Mouse (Mus musculus) neutrophil, adult 5-6 weeks (primary cell): ENCODE data around the gene Hist2h3b. TPM values are rescaled to one million over a fixed set of nuclear protein-coding genes. Genes with fewer than 3 reads are reported as not detected.

Experiments
- ATAC-seq: fragments of 151-379, 151-347 bp; 2 replicates; pipeline ENCODE4 v1.8.0; 2017; ENCODE audit warnings: mild to moderate bottlenecking, moderate TSS enrichment; ENCODE audit not compliant: insufficient number of reproducible peaks, poor library complexity, low FRiP score, severe bottlenecking; ENCODE audit errors: extremely low read depth
- total RNA-seq: library from RNA; stranded (forward); fragments of 200-1000 nt; gene quantifications from 2 replicates; pipeline ENCODE4 v1.2.3, GENCODE M21; 2017

The Hist2h3b gene
- total RNA-seq, 1 experiment from 2014 or later, result 18.0 TPM

GRCm38 (mm10) chr3:96237904-96238511, 30.4 kb upstream of the Hist2h3b start:
- no peak for ATAC-seq

DNA sequence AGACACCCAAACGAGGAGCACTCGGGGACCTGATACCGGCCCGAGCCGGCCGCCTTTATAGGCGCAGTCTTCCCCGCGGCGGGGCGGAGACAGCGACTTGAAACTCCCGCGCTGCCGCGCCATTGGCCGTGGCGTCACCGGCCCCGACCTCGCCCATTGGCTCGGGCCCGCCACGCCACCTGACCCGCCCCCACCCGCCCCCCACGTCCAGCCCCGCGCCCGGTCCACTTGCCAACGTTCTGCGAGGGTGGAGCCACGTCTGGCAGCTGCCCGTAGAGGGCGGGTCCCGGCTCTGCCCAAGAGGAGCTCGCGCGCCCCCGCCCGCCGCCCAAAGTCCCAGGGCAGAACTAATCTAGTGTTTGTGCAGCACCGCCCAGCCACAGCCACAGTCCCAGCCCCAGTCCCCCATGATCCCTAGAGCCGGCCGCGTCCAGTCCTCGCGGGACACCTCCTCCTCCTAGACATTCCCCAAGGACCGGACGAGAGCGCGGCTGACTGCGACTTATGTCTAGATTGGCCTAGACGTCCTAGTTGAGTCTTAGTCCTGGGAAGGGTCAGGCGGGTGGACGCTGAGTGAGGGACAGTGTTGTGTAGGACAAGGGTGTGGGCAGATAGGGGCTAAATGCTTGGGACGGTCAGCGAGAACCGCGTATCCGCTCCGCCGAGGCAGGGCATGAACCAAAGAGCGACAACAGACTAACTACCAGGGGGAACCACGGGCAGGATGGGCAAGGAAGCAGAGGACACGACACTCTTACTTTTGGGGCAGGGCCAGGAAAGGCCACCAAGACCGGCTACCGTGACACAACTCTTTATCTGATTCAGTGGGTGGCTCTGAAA, 29.3 kb upstream of the Hist2h3b start, which contains the start of gene Hist2h3c2:
TSS of gene Hist2h3c2 (minus strand) at position 174 of the 840 bp plus-strand sequence.
- ATAC-seq, result peak; percentile 80

DNA sequence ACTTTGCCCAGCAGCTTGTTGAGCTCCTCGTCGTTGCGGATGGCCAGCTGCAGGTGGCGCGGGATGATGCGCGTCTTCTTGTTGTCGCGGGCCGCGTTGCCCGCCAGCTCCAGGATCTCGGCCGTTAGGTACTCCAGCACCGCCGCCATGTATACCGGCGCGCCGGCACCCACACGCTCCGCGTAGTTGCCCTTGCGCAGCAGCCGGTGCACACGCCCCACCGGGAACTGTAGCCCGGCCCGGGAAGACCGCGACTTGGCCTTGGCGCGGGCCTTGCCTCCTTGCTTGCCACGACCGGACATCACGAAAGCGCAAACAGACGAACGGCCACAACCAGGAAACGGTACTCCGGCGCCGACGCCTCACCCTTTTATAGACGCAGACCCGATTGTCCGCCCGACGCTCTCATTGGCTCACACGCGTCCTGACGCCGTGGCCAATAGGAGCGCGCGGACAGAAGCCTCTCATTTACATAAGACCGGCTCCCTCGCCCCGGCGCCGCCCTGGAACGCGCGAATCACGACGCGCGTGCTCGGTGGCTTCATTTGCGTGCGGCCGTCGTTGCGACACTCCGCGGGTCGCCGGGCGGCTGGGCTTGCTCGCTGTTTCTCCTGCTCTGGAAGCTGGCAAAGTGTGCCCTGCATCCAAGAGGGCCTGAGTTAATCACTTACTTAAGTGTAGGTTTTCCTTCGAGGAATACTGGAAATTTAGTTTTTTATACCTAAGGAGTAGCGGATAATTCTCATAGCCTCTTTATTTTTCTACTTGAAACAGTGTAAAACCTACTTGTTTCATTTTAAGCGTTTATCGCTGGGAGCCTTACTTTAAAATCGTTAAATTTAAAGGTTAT, 28.3 kb upstream of the Hist2h3b start, which contains the start of gene Hist2h2aa2:
TSS of gene Hist2h2aa2 (minus strand) at position 328 of the 850 bp plus-strand sequence.
- peak; percentile 77 for ATAC-seq

DNA sequence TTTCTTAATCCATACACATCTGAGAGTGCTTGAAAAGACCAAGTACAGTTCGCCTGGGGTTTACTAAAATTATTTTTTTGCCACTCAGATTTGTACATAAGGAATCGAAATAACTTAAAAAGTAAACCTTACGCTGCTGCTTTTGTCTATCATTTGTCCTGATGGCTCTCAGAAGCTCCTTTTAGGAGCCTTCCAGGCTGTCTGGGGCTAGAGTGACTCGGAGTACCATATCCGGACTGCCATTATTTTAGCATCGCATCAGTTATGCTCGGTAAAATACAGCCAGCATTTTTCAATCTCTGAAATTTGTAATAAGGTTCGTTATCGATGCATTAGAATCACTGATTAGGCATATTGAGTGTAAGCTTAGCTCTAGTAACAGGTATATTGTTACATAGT, 27.7 kb upstream of the Hist2h3b start:
- no peak for ATAC-seq

GRCm38 (mm10) chr3:96243921-96244572, 24.4 kb upstream of the Hist2h3b start:
- no peak for ATAC-seq

DNA sequence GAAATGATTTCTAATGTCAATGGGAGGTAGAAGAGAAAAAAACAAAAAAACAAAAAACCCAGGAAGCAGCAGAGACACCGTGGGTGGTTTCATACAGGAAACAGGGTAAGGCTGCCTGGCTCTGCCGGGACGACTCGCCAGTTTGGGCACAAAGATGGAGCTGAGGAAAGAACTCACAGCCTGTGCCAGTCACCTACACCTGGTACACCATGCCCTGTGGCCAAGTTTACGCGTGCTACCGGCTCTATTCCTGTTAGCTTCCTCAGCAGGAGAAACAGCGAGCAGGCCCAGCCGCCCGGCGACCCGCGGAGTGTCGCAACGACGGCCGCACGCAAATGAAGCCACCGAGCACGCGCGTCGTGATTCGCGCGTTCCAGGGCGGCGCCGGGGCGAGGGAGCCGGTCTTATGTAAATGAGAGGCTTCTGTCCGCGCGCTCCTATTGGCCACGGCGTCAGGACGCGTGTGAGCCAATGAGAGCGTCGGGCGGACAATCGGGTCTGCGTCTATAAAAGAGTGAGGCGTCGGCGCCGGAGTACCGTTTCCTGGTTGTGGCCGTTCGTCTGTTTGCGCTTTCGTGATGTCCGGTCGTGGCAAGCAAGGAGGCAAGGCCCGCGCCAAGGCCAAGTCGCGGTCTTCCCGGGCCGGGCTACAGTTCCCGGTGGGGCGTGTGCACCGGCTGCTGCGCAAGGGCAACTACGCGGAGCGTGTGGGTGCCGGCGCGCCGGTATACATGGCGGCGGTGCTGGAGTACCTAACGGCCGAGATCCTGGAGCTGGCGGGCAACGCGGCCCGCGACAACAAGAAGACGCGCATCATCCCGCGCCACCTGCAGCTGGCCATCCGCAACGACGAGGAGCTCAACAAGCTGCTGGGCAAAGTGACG, 23.2 kb upstream of the Hist2h3b start, which contains the start of gene Hist2h2aa1:
TSS of gene Hist2h2aa1 (plus strand) at position 495 of the 884 bp plus-strand sequence.
- peak; percentile 79 for ATAC-seq

DNA sequence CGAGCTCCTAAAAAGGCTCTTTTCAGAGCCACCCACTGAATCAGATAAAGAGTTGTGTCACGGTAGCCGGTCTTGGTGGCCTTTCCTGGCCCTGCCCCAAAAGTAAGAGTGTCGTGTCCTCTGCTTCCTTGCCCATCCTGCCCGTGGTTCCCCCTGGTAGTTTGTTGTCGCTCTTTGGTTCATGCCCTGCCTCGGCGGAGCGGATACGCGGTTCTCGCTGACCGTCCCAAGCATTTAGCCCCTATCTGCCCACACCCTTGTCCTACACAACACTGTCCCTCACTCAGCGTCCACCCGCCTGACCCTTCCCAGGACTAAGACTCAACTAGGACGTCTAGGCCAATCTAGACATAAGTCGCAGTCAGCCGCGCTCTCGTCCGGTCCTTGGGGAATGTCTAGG, 22.4 kb upstream of the Hist2h3b start:
- ATAC-seq, result 0 out of 2 replicates have a peak, but pooled peaks have one; percentile 2

- ATAC-seq, result peak; percentile 79
Measured at GRCm38 (mm10) chr3:96246427-96246856, 22.0 kb upstream of the Hist2h3b start, which contains the start of gene Hist2h3c1. TSS of gene Hist2h3c1 (plus strand) at chr3:96246685.

DNA sequence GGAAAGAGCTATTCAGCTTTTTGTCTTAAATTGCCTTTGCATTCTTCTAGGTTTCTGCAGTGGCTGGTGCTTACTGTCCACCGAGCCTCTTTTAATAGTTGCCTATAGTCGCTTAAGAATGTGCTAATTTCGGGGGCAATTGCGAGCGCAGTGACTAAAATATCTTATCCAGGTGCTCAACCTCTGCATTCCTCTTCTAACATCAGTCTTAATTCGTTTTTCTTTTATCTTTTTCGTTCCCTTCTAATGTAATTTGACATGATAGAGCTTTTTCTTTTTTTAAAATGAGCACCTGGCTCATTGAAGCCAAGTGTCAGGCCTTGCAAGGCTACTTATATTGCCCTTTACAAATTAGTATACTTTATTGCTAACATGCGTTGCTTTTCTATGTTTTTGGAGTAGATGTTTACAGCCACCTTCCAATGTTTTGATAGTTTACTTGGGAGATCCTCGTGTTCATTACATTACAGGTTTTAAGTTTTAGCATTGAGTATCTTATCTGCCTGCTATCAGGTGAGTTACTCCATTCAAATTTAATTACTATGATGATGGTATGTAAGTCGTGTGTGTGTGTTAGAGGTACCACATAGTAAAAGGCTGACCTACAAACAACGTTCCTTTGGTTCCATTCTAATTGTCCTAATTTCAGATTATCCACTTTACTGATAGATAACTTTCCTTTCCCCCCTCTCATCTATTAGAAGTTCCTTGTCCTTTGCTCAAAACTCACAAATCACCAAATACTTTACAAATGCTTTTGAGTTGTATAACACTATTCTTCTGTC, 20.9 kb upstream of the Hist2h3b start:
- no peak for ATAC-seq

DNA sequence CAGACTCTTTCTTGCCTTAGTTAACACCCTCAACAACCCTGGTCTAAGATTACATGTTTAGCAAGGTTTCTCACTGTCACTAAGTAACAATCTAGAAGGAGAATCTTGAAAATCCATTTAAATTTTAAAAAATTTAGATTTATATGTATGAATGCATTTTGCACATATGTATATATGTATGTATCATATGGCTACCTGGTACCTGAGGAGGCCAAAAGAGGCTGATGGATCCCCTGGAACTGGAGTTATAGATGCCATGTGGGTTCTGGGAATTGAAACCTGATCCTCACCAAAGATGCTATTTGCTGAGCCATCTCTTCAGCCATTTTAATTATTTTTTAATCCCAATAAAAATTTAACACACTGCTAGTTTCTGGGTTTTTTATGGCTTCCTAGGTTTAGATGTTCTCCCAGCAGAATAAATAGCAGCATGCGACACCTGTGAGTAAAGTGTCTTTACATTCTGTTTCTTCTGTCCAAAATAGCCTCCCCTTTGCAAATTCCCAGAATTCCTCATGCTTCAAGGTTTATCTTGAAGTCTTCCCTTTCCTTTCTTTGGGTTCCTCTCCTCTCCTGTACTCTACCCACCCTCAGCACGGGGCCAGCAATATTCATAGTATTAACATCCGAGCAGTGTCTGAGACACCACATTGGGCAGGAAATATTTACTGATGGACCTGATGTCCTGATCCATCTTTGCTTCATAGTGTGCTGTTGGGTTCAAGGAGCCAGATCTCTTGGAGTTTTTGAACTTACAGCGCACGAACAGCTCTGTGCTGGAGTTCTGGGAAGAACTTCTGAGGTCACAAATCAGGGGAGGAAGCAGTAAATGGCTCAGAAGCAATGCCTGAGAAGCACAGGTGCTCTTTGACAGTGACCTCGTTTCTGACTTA, 20.1 kb upstream of the Hist2h3b start:
- no peak for ATAC-seq

GRCm38 (mm10) chr3:96249034-96249345, 19.5 kb upstream of the Hist2h3b start:
- ATAC-seq, result no peak

DNA sequence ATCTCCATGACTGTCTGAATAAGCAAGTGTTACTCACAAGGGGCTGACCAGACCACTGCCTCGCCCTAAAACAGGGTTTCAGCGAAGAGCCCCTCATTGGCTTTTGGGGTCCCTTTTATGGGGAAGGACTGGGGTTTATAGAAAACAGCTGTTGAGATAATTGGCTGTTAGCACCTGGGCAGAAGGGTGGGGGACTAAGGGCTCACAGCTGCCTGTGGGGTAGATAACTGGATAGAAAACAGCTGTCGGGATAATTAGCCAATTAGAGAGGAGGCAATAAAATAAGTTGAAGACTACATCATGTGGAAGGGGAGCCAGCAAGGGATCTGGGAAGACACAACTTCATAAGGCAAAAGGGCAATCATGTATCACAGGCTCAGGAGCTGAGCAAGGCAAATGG, 17.6 kb upstream of the Hist2h3b start:
- ATAC-seq, result no peak

DNA sequence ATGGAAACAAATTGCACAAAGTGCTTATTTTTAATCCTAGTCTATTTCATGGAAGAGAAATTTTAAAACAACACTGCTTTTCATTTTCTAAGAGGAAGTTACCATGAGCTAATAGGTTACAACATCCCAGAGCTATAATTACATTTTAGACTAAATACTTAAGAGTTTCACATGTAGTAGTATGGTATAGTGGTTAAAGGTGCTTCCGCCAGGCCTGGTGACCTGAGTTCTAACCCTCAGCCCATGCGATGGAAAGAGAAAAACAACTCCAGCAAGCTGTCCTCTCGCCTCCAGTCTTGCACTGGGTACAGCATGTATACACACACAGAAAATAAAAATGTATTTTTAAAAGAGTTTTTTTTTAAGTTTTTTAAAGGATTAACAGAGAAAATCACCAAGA, 16.7 kb upstream of the Hist2h3b start:
- peak; percentile 55; the same call in 1 of the 2 replicates for ATAC-seq

DNA sequence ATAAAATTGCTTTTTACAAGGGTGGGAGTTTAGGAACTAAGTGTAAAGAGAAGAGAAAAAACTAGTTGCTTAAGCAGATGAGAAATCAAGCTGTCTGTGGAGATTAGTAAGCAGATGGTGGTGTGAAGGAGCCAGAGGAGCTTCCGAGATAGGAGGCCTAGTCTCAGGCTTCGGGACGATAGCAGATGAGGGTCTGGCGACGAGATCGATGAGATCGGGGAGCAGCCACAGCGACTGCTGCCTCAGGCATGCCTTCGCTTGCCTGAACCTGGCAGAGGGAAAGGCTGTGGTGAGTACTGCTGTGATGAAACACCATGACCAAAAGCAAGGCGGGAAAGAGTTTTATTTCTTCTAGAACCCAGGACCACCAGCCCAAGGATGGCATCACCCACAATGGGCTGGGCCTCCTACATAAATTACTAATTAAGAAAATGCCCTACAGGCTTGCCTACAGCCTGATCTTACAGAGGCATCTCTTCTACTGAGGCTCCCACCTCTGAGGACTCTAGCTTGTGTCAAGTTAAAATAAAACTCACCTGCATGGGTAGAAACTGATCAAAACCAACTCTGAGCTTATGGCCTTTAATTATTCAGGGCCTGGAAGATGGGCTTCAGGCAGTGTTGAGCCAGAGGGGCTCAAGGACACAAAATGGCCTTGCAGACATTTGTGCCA, 13.6 kb upstream of the Hist2h3b start:
- no peak for ATAC-seq

DNA sequence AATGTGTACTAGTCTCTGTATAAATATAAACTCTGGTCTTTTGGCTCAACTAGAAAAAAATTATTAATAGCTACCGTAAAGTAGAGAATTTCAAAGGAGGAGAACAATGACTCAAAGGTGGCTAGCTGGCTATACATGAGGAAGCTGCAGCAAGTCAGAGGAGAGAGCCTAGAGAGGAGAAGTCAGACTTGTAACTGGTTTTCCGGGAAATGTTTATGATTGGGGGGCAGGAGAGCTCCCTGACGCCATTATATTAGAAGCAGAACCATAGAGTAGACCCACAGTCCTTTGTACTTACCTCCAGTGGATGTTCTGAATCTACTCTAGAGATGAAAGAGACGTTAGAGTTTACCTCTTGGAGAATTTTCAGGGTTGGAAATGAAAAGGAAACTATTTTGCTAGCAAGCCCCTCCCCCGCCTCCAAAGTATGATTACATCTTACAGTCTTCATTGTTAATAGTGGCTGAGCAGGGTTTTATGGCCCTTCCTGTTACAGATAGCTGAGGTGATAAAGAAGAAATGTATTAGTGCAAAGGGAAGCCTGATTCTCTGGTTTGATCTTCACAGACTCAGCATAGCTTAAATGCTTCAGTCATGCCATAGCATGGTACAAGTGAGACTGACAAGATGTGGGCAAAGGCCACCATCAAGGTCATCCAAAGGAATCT, 12.4 kb upstream of the Hist2h3b start:
- no peak for ATAC-seq
